Mouse (Mus musculus) MEL (cell line): ENCODE measurements around the gene Ier2.

ENCODE experiments used
- CHD1 ChIP-seq: IDR thresholded peaks from 2 replicates; pipeline ENCODE4 v1.6.1; 2012; ENCODE audit warnings: low read depth, mild to moderate bottlenecking, inconsistent platforms, low read length, improper control_type of control experiment
- CTCF ChIP-seq, 3 experiments: IDR thresholded peaks in 2 of 3; conservative IDR thresholded peaks in 1 of 3; 2 replicates each; pipeline ENCODE4 v1.5.1; 2011 to 2012; ENCODE audit warnings: low read length in 3 of 3, low read depth in 2 of 3, mild to moderate bottlenecking in 2 of 3, improper control_type of control experiment in 1 of 3, inconsistent platforms in 1 of 3, mixed read lengths in 1 of 3, moderate library complexity in 1 of 3; ENCODE audit not compliant: control insufficient read depth in 1 of 3, insufficient read depth in 1 of 3, poor library complexity in 1 of 3, severe bottlenecking in 1 of 3
- EP300 ChIP-seq, 2 experiments: IDR thresholded peaks; 2 replicates each; pipeline ENCODE4 v1.6.1; 2011; ENCODE audit warnings: improper control_type of control experiment in 2 of 2, low read length in 2 of 2, low read depth in 1 of 2, mild to moderate bottlenecking in 1 of 2
- GATA1 ChIP-seq: IDR thresholded peaks from 2 replicates; pipeline ENCODE4 v1.6.1; 2011; ENCODE audit warnings: low read depth, low read length, improper control_type of control experiment
- MAFK ChIP-seq: IDR thresholded peaks from 2 replicates; pipeline ENCODE4 v1.6.1; 2011; ENCODE audit warnings: low read depth, mild to moderate bottlenecking, low read length, improper control_type of control experiment, borderline replicate concordance
- MAX ChIP-seq: IDR thresholded peaks from 2 replicates; pipeline ENCODE4 v1.6.1; 2011; ENCODE audit warnings: low read length, improper control_type of control experiment
- POLR2A ChIP-seq, 2 experiments: IDR thresholded peaks; 2 replicates each; pipeline ENCODE4 v1.6.1; 2011 to 2012; ENCODE audit warnings: low read length in 2 of 2, mild to moderate bottlenecking in 2 of 2, control low read depth in 1 of 2, improper control_type of control experiment in 1 of 2, low read depth in 1 of 2, moderate library complexity in 1 of 2; ENCODE audit not compliant: control insufficient read depth in 1 of 2, insufficient read depth in 1 of 2, poor library complexity in 1 of 2
- POLR2AphosphoS2 ChIP-seq: IDR thresholded peaks from 2 replicates; pipeline ENCODE4 v1.6.1; 2011; ENCODE audit warnings: low read length, improper control_type of control experiment
- TBP ChIP-seq: IDR thresholded peaks from 2 replicates; pipeline ENCODE4 v1.8.0; 2011; ENCODE audit warnings: low read depth, low read length, improper control_type of control experiment

- TF ChIP-seq GATA1 = no peak
- no peak for TF ChIP-seq CTCF (IDR thresholded peaks at IDR 0.05 in 2 of 3, conservative IDR thresholded peaks at IDR 0.05 in 1 of 3; ENCODE audit: control insufficient read depth in 1 of 3, insufficient read depth in 1 of 3, low read depth in 2 of 3, low read length in 3 of 3, poor library complexity in 1 of 3, severe bottlenecking in 1 of 3)
- no peak for TF ChIP-seq MAX
- no peak for TF ChIP-seq TBP
- no peak for TF ChIP-seq CHD1
- peak; percentile 35 to 55; a peak in 2 of 4 replicates for TF ChIP-seq POLR2A (IDR thresholded peaks at IDR 0.05; ENCODE audit: control insufficient read depth in 1 of 2, insufficient read depth in 1 of 2, low read depth in 1 of 2, low read length in 2 of 2, poor library complexity in 1 of 2)
- no peak for TF ChIP-seq EP300 (IDR thresholded peaks at IDR 0.05; ENCODE audit: low read depth in 1 of 2, low read length in 2 of 2)
- no peak for TF ChIP-seq MAFK
- no peak; the same call in 1 of the 2 replicates for TF ChIP-seq POLR2AphosphoS2
Measured at GRCm38 (mm10) chr8:84656641-84657126, 6.0 kb downstream of the Ier2 start.
